Mouse (Mus musculus) lung, postnatal 4 days (tissue): ENCODE results near the gene Hes2.
A peak's percentile ranks its signal among the peaks of the same experiment; 100 is the strongest.

Source experiments
- DNase-seq, 2 experiments: peaks; one replicate each; pipeline ENCODE4 v3.0.0; 2021

Gene Hes2

GRCm38 (mm10) chr4:152131809-152132771, 26.6 kb upstream of the Hes2 start:
- DNase-seq = peak in 1 of 2 experiments; percentile 43

- DNase-seq = no peak
Measured at GRCm38 (mm10) chr4:152132772-152133169, 25.9 kb upstream of the Hes2 start.

- DNase-seq = no peak
Measured at GRCm38 (mm10) chr4:152133213-152133612, 25.5 kb upstream of the Hes2 start.

GRCm38 (mm10) chr4:152134507-152134906, 24.2 kb upstream of the Hes2 start:
- DNase-seq = peak; percentile 66 to 74

GRCm38 (mm10) chr4:152135363-152135762, 23.3 kb upstream of the Hes2 start:
- DNase-seq = no peak

- DNase-seq = no peak
Measured at GRCm38 (mm10) chr4:152136112-152136875, 22.4 kb upstream of the Hes2 start.

- DNase-seq = no peak
Measured at GRCm38 (mm10) chr4:152136876-152137250, 21.8 kb upstream of the Hes2 start.

GRCm38 (mm10) chr4:152138497-152139260, 20.0 kb upstream of the Hes2 start:
- DNase-seq = peak; percentile 93 to 94

- DNase-seq = peak; percentile 53 to 72
Measured at GRCm38 (mm10) chr4:152140441-152140840, 18.2 kb upstream of the Hes2 start.

- no peak for DNase-seq
Measured at GRCm38 (mm10) chr4:152141521-152142135, 17.0 kb upstream of the Hes2 start.

- DNase-seq = no peak
Measured at GRCm38 (mm10) chr4:152143632-152144031, 15.0 kb upstream of the Hes2 start.

GRCm38 (mm10) chr4:152145473-152145872, 13.2 kb upstream of the Hes2 start:
- DNase-seq = no peak

GRCm38 (mm10) chr4:152146033-152146827, 12.4 kb upstream of the Hes2 start:
- no peak for DNase-seq

- DNase-seq = no peak
Measured at GRCm38 (mm10) chr4:152150546-152150945, 8.1 kb upstream of the Hes2 start.

- no peak for DNase-seq
Measured at GRCm38 (mm10) chr4:152151451-152151965, 7.2 kb upstream of the Hes2 start.

- DNase-seq = peak; percentile 80 to 81
Measured at GRCm38 (mm10) chr4:152151966-152152544, 6.6 kb upstream of the Hes2 start, which contains the start of gene Espn. Espn (minus strand) TSS chr4:152152371.

GRCm38 (mm10) chr4:152153771-152154177, 4.9 kb upstream of the Hes2 start:
- DNase-seq = peak; percentile 89 to 94

GRCm38 (mm10) chr4:152155019-152155418, 3.6 kb upstream of the Hes2 start:
- no peak for DNase-seq

- peak in 1 of 2 experiments; percentile 54 for DNase-seq
Measured at GRCm38 (mm10) chr4:152157779-152158584, 685 bp upstream of the Hes2 start.

GRCm38 (mm10) chr4:152159285-152159678, 615 bp downstream of the Hes2 start:
- no peak for DNase-seq
